Mouse (Mus musculus): Measurements from ENCODE around the gene Tmc6. TPM values are rescaled to one million over a fixed set of nuclear protein-coding genes. Genes with fewer than 3 reads are reported as not detected.
A peak's percentile ranks its signal among the peaks of the same experiment; 100 is the strongest.

Gene Tmc6
- polyA plus RNA-seq, 1 experiment from 2014 or later, result 27.2 TPM

DNA sequence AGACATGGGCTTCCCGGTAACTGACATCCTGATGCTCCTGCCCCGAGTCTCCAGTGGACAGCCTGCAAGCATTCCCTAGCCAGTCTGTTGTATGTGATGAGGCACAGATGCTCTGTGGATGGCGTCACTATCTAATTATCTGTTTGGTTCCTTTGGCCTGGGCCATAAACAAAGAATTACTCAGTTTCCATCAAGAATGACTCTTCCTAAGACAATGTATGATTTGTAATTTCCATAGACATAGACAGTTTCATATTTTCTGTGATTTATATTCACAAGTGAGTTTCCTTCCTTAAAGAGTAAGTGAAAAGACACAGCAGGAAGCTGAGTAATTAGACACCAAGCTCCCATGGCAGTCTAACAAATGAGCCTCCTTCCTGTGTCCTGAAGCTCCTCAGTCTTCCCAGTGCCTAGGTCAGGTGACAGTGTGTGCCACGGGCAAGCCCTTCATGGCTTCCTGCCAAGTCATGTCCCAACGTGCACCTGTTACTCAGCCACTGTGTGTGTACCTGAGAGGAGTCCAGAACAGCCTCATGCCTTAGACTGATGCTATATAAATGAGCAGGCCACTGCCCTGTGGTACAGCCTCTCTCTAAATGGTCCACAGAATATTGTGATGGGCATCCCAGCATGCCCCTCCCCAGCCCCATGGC, 45.8 kb downstream of the Tmc6 start:
- Histone ChIP-seq H3K36me3 (ENCODE audit: control insufficient read depth, insufficient read depth, low read length) (peaks cover 60% of the 10 kb centered on the region), H3K27me3 (ENCODE audit: control insufficient read depth, insufficient read depth, low read length) (no peaks in the 10 kb centered on the region), H3K4me1 (ENCODE audit: control insufficient read depth, insufficient read depth, low read length) (no peaks in the 10 kb centered on the region), H3K4me2 (replicated peaks; ENCODE audit: low read depth, low read length) (no peak overlapping the region), H3K4me3 (ENCODE audit: low read length) (no peak overlapping the region), H3K9ac (ENCODE audit: low read depth, low read length) (no peak overlapping the region), H3K27ac (ENCODE audit: low read depth, low read length) (no peak overlapping the region), H3K9me3 (ENCODE audit: control insufficient read depth, low read length) (no peaks in the 10 kb centered on the region)
- WGBS, result 63% methylated on average over 5 of the region's 5 CpGs
- 0 out of 2 replicates have a peak, but pooled peaks have one; percentile 16 for ATAC-seq (ENCODE audit: low FRiP score, low TSS enrichment)

DNA sequence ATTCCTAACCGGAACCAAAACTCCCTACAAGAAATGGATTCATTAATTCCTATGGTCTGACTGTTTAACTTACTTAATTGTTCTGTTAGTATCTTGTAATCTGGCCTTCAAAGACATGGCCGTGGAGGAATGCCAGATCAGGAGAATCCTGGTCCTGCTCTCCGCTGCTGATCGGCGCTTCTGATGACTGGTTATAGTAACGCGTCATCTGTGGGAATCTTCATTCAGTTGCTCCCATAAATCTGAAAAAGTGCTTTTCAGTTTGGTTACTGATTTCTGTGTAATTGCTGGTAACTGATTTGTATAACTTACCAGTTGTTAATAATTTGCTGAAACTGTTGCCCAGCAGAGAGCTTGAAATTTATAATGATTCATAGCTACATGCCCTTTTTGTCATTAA, 50.5 kb downstream of the Tmc6 start:
- H3K4me1 ChIP-seq (ENCODE audit: control insufficient read depth, insufficient read depth, low read length), result peaks cover 11% of the 10 kb centered on the region; the same call in 1 of the 2 replicates
- H3K4me2 ChIP-seq (replicated peaks; ENCODE audit: low read depth, low read length), result no peak overlapping the region
- 88% methylated on average over 7 of the region's 7 CpGs for WGBS
- no peak overlapping the region for H3K4me3 ChIP-seq (ENCODE audit: low read length)
- no peak for ATAC-seq (ENCODE audit: low FRiP score, low TSS enrichment)
- no peaks in the 10 kb centered on the region for H3K27me3 ChIP-seq (ENCODE audit: control insufficient read depth, insufficient read depth, low read length)
- H3K27ac ChIP-seq (ENCODE audit: low read depth, low read length), result no peak overlapping the region
- peaks cover 17% of the 10 kb centered on the region for H3K36me3 ChIP-seq (ENCODE audit: control insufficient read depth, insufficient read depth, low read length)
- no peaks in the 10 kb centered on the region for H3K9me3 ChIP-seq (ENCODE audit: control insufficient read depth, low read length)
- H3K9ac ChIP-seq (ENCODE audit: low read depth, low read length), result no peak overlapping the region

DNA sequence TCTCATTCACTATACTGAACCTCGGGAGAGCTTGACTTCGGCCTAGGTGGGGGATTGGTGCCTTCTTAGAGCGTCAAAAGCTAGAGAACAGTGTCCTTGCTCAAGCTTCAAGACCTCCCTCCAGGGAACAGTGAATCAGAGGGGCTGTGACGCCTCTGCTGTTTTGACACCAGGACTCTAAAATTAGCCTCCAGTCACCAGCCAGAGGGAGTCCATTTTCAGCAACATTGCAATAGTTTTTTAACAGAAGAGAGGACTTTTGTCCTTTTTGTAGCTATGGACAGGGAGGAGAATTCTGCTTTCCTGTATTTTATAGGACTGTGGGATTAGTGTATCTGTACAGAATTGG, 51.5 kb downstream of the Tmc6 start:
- Histone ChIP-seq H3K27me3 (ENCODE audit: control insufficient read depth, insufficient read depth, low read length) (no peaks in the 10 kb centered on the region), H3K9me3 (ENCODE audit: control insufficient read depth, low read length) (no peaks in the 10 kb centered on the region), H3K4me2 (replicated peaks; ENCODE audit: low read depth, low read length) (no peak overlapping the region), H3K27ac (ENCODE audit: low read depth, low read length) (no peak overlapping the region), H3K4me3 (ENCODE audit: low read length) (no peak overlapping the region), H3K36me3 (ENCODE audit: control insufficient read depth, insufficient read depth, low read length) (peaks cover 8% of the 10 kb centered on the region), H3K4me1 (ENCODE audit: control insufficient read depth, insufficient read depth, low read length) (peaks cover 11% of the 10 kb centered on the region; the same call in 1 of the 2 replicates), H3K9ac (ENCODE audit: low read depth, low read length) (no peak overlapping the region)
- ATAC-seq (ENCODE audit: low FRiP score, low TSS enrichment), result no peak
- 62% methylated on average over 4 of the region's 4 CpGs for WGBS

DNA sequence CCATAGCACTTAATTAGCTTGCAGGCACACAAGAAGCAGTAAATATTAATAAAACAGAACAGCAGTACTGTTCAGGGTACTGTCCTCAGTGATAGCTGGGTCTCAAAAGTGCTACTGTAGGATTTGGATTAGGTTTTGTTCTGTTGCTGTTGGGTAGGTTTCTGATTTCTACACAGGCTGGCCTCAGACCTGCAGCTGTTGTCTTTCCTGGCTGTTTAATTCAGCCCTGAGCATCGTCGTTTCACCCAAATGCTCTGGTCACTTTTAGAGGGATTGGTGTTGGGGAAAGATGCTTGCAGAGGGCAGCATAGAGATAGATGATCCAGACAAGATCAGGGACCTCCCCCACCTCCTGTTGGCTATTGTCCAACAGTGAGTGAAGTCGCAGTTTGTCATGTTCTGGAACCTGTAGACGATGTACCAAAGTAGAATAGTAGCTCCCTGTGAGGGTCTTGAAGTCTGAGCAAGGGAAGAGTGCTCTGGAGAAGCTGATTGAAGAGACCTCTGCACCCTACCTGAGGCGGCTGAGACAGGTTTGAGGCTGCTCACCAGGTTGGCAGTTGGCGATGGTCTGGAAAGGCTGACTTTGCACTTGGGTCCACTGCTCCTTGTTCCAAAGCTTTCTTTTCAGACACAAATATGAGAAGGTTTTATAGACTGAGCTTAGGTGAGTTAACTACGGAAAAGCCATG, 52.1 kb downstream of the Tmc6 start:
- H3K27me3 ChIP-seq (ENCODE audit: control insufficient read depth, insufficient read depth, low read length), result no peaks in the 10 kb centered on the region
- no peak overlapping the region for H3K9ac ChIP-seq (ENCODE audit: low read depth, low read length)
- H3K4me3 ChIP-seq (ENCODE audit: low read length), result no peak overlapping the region
- no peaks in the 10 kb centered on the region for H3K9me3 ChIP-seq (ENCODE audit: control insufficient read depth, low read length)
- H3K27ac ChIP-seq (ENCODE audit: low read depth, low read length), result peak overlapping the region; percentile 32; the same call in 1 of the 2 replicates
- H3K4me2 ChIP-seq (replicated peaks; ENCODE audit: low read depth, low read length), result no peak overlapping the region
- 64% methylated on average over 7 of the region's 7 CpGs for WGBS
- peaks cover 11% of the 10 kb centered on the region; the same call in 1 of the 2 replicates for H3K4me1 ChIP-seq (ENCODE audit: control insufficient read depth, insufficient read depth, low read length)
- no peak for ATAC-seq (ENCODE audit: low FRiP score, low TSS enrichment)
- H3K36me3 ChIP-seq (ENCODE audit: control insufficient read depth, insufficient read depth, low read length), result peaks cover 7% of the 10 kb centered on the region

DNA sequence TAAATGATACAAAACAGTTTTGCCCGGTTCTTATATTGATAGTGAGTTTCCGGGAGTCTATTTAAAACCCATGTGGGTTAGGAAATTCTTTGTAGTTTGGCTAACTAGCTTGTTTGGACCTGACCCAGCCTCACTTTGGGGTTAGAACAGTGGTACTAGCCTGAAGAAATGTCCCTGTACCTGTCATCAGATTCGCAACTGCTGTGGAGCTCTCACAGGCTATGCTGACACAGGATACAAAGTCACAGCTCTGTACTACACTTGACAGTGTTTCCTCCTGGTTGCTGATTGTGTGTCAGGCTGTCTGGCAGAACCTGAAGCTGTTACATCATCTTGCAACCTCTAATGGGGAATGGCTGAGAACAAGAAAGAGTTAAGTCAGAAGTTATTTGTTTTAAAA, 52.7 kb downstream of the Tmc6 start:
- H3K27ac ChIP-seq (ENCODE audit: low read depth, low read length), result peak overlapping the region; percentile 32; the same call in 1 of the 2 replicates

DNA sequence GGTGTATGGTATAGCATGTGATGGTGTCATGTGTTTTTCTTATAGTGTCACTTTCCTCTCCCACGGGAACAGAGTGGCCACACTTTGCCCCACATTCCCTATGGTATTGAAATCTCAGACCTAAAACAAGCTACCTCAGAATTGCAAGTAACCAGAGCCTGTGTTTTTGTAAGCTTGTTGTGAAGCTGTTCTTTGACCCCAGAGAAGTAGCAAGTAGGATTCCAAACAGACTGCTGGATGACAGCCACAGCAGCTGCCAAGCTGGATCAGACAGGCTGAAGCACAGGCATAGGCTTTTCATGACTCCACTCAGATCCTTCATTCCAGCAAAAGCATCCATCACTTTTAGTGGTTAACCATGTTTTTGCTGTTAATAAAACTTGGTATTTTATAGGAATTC, 53.2 kb downstream of the Tmc6 start:
- H3K36me3 ChIP-seq (ENCODE audit: control insufficient read depth, insufficient read depth, low read length), result peaks cover 6% of the 10 kb centered on the region
- H3K4me3 ChIP-seq (ENCODE audit: low read length), result no peak overlapping the region
- H3K4me2 ChIP-seq (replicated peaks; ENCODE audit: low read depth, low read length), result no peak overlapping the region
- H3K27ac ChIP-seq (ENCODE audit: low read depth, low read length), result peak overlapping the region; percentile 42
- H3K27me3 ChIP-seq (ENCODE audit: control insufficient read depth, insufficient read depth, low read length), result no peaks in the 10 kb centered on the region
- peak; percentile 50 for ATAC-seq (ENCODE audit: low FRiP score, low TSS enrichment)
- no peak overlapping the region for H3K9ac ChIP-seq (ENCODE audit: low read depth, low read length)
- peaks cover 11% of the 10 kb centered on the region; the same call in 1 of the 2 replicates for H3K4me1 ChIP-seq (ENCODE audit: control insufficient read depth, insufficient read depth, low read length)
- 19% methylated on average over 1 of the region's 1 CpGs for WGBS
- H3K9me3 ChIP-seq (ENCODE audit: control insufficient read depth, low read length), result no peaks in the 10 kb centered on the region

More for the DNA sequence above, 52.7 kb downstream of the Tmc6 start:
- Histone ChIP-seq H3K9ac (ENCODE audit: low read depth, low read length) (no peak overlapping the region), H3K9me3 (ENCODE audit: control insufficient read depth, low read length) (no peaks in the 10 kb centered on the region), H3K4me1 (ENCODE audit: control insufficient read depth, insufficient read depth, low read length) (peaks cover 11% of the 10 kb centered on the region; the same call in 1 of the 2 replicates), H3K4me2 (replicated peaks; ENCODE audit: low read depth, low read length) (no peak overlapping the region), H3K27me3 (ENCODE audit: control insufficient read depth, insufficient read depth, low read length) (no peaks in the 10 kb centered on the region), H3K4me3 (ENCODE audit: low read length) (no peak overlapping the region), H3K36me3 (ENCODE audit: control insufficient read depth, insufficient read depth, low read length) (peaks cover 6% of the 10 kb centered on the region)
- WGBS, result 67% methylated on average over 3 of the region's 3 CpGs
- no peak for ATAC-seq (ENCODE audit: low FRiP score, low TSS enrichment)

DNA sequence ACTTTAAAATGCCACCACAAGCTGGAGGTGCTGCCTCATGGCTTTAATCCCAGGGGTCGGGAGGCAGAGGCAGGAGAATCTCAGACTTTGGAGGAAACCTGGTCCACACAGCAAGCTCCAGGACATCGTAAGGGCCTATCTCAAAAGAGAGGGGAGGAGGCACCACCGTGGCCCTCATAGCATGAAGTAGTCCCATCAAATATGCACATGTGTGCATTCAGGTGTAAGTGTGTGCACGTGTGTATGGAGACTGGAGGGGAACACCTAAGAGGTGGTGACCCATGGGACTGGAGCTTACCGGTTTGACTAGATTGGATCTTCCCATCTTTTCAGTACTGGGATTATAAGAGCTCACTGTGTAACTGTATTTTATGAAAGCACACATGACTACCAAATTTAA, 53.8 kb downstream of the Tmc6 start:
- peak overlapping the region; percentile 42 for H3K27ac ChIP-seq (ENCODE audit: low read depth, low read length)
- H3K9ac ChIP-seq (ENCODE audit: low read depth, low read length), result no peak overlapping the region
- 82% methylated on average over 5 of the region's 5 CpGs for WGBS
- no peak overlapping the region for H3K4me2 ChIP-seq (replicated peaks; ENCODE audit: low read depth, low read length)
- H3K4me1 ChIP-seq (ENCODE audit: control insufficient read depth, insufficient read depth, low read length), result peaks cover 11% of the 10 kb centered on the region; the same call in 1 of the 2 replicates
- no peak overlapping the region for H3K4me3 ChIP-seq (ENCODE audit: low read length)
- H3K27me3 ChIP-seq (ENCODE audit: control insufficient read depth, insufficient read depth, low read length), result no peaks in the 10 kb centered on the region
- ATAC-seq (ENCODE audit: low FRiP score, low TSS enrichment), result no peak
- H3K9me3 ChIP-seq (ENCODE audit: control insufficient read depth, low read length), result no peaks in the 10 kb centered on the region
- H3K36me3 ChIP-seq (ENCODE audit: control insufficient read depth, insufficient read depth, low read length), result peaks cover under 1% of the 10 kb centered on the region; the same call in 1 of the 2 replicates

DNA sequence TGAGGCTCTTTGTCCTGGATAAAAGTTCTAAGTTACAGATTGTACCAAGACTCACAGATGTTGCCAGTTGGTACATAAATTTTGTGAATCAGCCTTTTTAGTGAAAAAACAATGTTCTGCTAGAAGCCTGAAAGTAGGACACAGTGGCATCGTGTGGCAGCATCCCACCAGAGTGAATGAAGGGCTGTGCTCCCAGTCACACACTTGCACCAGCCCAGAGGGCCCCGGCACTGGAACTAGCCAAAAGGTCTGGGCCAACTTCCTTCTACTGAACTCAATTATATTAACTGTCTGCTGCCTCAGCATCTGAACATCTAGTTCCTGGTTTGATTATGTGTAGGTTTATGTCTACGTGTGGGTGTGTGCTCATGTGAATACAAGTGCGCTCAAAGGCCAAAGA, 55.0 kb downstream of the Tmc6 start:
- 96% methylated on average over 4 of the region's 4 CpGs for WGBS
- Histone ChIP-seq H3K4me2 (replicated peaks; ENCODE audit: low read depth, low read length) (no peak overlapping the region), H3K27me3 (ENCODE audit: control insufficient read depth, insufficient read depth, low read length) (no peaks in the 10 kb centered on the region), H3K27ac (ENCODE audit: low read depth, low read length) (no peak overlapping the region), H3K4me1 (ENCODE audit: control insufficient read depth, insufficient read depth, low read length) (peaks cover 11% of the 10 kb centered on the region; the same call in 1 of the 2 replicates), H3K9me3 (ENCODE audit: control insufficient read depth, low read length) (no peaks in the 10 kb centered on the region), H3K36me3 (ENCODE audit: control insufficient read depth, insufficient read depth, low read length) (peaks cover 13% of the 10 kb centered on the region; the same call in 1 of the 2 replicates), H3K4me3 (ENCODE audit: low read length) (no peak overlapping the region), H3K9ac (ENCODE audit: low read depth, low read length) (no peak overlapping the region)
- ATAC-seq (ENCODE audit: low FRiP score, low TSS enrichment), result no peak
